Mouse (Mus musculus) G1E (cell line): ENCODE results near the gene Lpar2.

Experiments
- CTCF ChIP-seq: IDR thresholded peaks from 2 replicates; pipeline ENCODE4 v1.5.1; 2012; ENCODE audit warnings: low read depth, low read length, inconsistent platforms, mixed read lengths
- GATA1 ChIP-seq: IDR thresholded peaks from 2 replicates; pipeline ENCODE4 v1.6.1; 2012; ENCODE audit warnings: borderline replicate concordance, low read length, inconsistent platforms, mixed read lengths
- POLR2AphosphoS5 ChIP-seq: IDR thresholded peaks from 2 replicates; pipeline ENCODE4 v1.6.1; 2012; ENCODE audit warnings: low read depth, low read length, inconsistent platforms; ENCODE audit not compliant: insufficient replicate concordance
- TAL1 ChIP-seq: conservative IDR thresholded peaks from 2 replicates; pipeline ENCODE4 v1.6.1; 2012; ENCODE audit warnings: low read depth, low read length, inconsistent platforms, mixed read lengths

DNA sequence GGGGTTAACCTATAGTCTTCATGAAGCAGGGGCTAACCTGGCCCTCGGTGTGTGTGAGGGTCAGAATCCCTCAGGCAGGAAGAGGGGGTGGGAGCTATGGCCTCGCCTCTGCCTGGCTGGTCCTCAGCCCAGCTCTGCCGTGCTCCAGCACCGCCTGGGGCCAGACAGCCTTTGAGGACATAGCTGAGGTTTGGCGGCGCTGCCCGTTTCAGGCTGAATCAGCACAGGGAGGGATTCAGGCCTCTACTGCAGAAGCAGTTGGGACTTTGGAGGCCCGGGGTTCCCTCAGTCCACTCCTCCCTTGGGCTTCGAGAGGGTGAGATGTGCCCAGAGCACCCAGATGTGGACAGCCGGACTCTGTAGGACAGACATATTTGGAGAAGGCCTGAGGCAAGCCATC is 53.9 kb downstream of the Lpar2 start:
- TF ChIP-seq CTCF (no peak), GATA1 (no peak), TAL1 (no peak), POLR2AphosphoS5 (no peak)
